20 mouse cellular contexts compared by ENCODE assay signal in the genomic region with DNA sequence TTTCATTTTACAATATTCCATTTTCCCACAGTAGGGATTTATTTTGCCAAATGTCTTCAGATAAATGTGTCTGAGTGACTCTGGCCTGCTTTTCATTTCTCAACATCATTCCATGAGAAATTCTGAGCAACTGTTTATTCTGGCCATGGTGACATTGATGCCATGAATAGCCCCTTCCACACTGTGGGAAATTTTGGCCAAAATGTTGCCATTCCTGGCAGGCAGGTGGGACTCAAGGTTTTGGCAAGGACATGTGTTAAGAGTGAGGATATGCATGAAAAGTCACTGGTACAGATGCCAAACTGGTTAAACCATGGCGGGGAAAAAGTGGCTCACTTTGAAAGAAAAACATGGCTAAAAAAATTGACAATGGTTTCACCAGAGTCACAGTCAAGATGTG.
"Had no signal": no experiment of that assay in that cellular context is flagged by ENCODE, and none has a peak within 500 bp of the region (broad histone marks: within the 10 kb centered on the region; RNA-seq: fewer than 3 reads in every experiment).

No protein-coding gene starts in this region.

- DNase-seq: kidney, adult 18-20 months; kidney, adult 9 months; kidney, postnatal 10 days; kidney, postnatal 4 days; left cerebral cortex, postnatal 4 days; liver; lung, adult 18-20 months; lung, postnatal 10 days; lung, postnatal 36 days; thymus, adult 18-20 months; thymus, postnatal 14 days; thymus, postnatal 4 days had no signal

- H3K4me1 ChIP-seq: liver, embryonic 12.5 days; liver, embryonic 15.5 days; midbrain, embryonic 10.5 days; midbrain, embryonic 13.5 days had no signal

- H3K27me3 ChIP-seq: limb, embryonic 13.5 days; liver, embryonic 12.5 days; liver, embryonic 15.5 days; lung, embryonic 15.5 days; midbrain, embryonic 13.5 days had no signal

- ATAC-seq: liver, embryonic 12.5 days; midbrain, embryonic 13.5 days; midbrain, embryonic 16.5 days had no signal

- H3K27ac ChIP-seq: limb, embryonic 13.5 days; liver, embryonic 12.5 days; liver, embryonic 15.5 days; lung, embryonic 15.5 days; midbrain, embryonic 10.5 days; midbrain, embryonic 13.5 days had no signal

- H3K9ac ChIP-seq: limb, embryonic 13.5 days; liver, embryonic 12.5 days; liver, embryonic 15.5 days; lung, embryonic 15.5 days; midbrain, embryonic 13.5 days had no signal

- H3K4me3 ChIP-seq: limb, embryonic 13.5 days; liver, embryonic 12.5 days; liver, embryonic 15.5 days; lung, embryonic 15.5 days; megakaryocyte, embryonic 14.5 days; midbrain, embryonic 10.5 days; midbrain, embryonic 13.5 days had no signal

- H3K9me3 ChIP-seq: limb, embryonic 13.5 days; liver, embryonic 12.5 days; liver, embryonic 15.5 days; lung, embryonic 15.5 days; megakaryocyte, embryonic 14.5 days; midbrain, embryonic 10.5 days; midbrain, embryonic 13.5 days had no signal

- H3K4me2 ChIP-seq: limb, embryonic 13.5 days; liver, embryonic 12.5 days; liver, embryonic 15.5 days; lung, embryonic 15.5 days; midbrain, embryonic 13.5 days had no signal

- H3K36me3 ChIP-seq: limb, embryonic 13.5 days; liver, embryonic 12.5 days; liver, embryonic 15.5 days; lung, embryonic 15.5 days; midbrain, embryonic 10.5 days; midbrain, embryonic 13.5 days had no signal
